Mouse (Mus musculus) cerebellum, postnatal 10 days (tissue): Measurements from ENCODE around the gene Aqp6.

Source experiments
- DNase-seq, 2 experiments: peaks; one replicate each; pipeline ENCODE4 v3.0.0; 2021; ENCODE audit warnings: mixed read lengths in 2 of 2

The Aqp6 gene

DNA sequence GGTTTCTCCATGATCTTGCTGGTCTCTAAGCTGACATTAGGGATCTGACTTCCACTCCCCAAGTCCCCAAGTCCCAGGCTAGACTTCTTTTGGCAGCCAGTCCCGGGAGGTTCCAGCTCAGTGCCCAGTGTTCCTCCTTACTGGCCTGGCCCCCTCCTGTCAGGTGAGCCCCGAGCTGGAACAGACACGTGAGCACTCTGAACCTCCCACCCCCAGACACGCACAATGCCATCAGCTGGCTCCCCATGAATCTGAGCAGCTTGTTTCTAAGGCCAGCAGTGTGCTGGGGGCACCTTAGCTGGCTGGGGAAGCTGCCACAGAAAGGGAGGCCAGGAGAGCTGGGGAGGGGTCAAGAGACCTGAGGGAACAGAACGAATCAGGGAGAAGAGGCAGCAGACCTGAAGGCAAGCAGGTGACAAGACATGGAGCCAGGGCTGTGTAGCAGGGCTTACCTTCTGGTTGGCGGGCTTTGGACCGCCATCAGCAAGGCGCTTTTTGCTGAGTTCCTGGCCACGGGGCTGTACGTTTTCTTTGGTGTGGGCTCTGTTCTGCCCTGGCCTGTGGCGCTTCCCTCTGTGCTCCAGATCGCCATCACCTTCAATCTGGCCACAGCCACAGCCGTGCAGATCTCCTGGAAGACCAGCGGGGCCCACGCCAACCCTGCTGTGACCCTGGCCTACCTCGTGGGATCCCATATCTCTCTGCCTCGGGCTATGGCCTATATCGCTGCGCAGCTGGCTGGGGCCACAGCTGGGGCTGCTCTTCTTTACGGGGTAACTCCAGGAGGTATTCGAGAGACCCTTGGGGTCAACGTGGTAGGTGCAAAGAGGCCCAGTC lies at the start of gene Aqp6:
Gene Aqp6 (plus strand): TSS at position 415 of the 837 bp plus-strand sequence.
- peak; percentile 60 to 69 for DNase-seq

GRCm38 (mm10) chr15:99553767-99554166 lies 47.4 kb upstream of the Aqp6 start:
- DNase-seq = no peak

- no peak for DNase-seq
These were observed 42.3 kb upstream of the Aqp6 start for GRCm38 (mm10) chr15:99558947-99559346.

GRCm38 (mm10) chr15:99560246-99560645 lies 41.0 kb upstream of the Aqp6 start:
- no peak for DNase-seq

GRCm38 (mm10) chr15:99567371-99567770 lies 33.8 kb upstream of the Aqp6 start:
- no peak for DNase-seq

DNA sequence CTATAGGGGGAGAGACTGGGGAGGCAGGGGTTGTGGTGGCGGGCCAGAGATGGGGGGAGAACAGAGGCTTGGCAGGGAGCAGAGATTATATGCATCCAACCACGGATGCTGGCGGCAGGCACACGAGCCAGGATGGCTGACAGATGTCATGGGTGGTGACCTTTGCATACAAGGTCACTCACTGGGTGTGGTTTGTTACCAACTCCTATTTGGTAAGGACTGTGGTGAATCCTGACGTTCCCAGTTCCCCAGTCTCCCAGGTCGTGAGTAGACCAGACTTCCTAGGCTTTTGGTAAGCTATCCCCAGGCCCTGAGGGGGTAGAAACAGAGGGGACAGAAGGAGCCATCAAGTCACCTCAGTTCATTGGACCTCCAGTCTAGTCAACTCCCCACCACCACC lies 32.5 kb upstream of the Aqp6 start:
- DNase-seq = no peak

DNA sequence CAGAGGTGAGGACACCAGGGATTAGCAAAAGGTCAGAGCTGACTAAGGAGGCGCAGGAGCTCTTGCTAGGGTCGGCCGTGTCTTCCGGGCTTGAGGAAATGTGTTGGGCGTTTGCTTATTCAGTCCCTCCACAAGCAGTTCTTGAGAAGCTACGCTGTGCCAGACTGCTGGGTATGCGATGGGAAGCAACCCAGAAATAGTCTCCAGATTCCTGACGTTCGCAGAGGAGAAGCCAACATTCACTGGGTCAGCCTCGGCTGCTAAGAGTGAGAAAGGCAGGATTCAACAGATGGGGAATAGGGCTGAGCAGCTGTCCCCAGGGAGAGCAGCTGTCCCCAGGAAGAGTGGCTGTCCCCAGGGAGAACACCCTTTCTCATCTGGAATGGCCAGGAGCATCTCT lies 32.1 kb upstream of the Aqp6 start:
- peak; percentile 15 to 23 for DNase-seq

DNA sequence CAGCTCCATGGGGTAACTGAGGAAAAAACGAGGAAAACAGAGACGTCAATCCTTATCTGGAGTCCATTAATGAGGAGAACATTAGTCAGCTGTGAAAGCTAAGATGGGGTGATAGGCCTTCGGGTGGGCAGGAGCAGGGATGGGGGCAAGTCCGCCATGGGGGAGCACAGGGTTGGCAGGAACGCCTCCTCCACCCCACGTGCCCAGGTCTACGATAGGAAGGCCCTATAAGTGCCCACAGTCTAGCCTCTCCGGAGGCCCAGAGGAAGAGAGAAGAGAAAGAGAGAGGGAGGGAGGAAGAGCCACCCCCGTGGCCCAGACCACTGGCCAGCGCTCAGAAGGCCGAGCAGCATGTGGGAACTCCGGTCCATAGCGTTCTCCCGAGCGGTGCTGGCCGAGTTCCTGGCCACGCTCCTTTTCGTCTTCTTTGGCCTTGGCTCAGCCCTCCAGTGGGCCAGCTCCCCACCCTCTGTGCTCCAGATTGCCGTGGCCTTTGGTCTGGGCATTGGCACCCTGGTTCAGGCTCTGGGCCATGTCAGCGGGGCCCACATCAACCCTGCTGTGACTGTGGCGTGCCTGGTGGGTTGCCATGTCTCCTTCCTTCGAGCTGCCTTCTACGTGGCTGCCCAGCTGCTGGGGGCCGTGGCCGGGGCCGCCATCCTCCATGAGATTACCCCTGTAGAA lies 22.3 kb upstream of the Aqp6 start, which contains the start of gene Aqp2:
Gene Aqp2 (plus strand): TSS at position 254 of the 684 bp plus-strand sequence.
- DNase-seq = peak; percentile 58 to 76

DNA sequence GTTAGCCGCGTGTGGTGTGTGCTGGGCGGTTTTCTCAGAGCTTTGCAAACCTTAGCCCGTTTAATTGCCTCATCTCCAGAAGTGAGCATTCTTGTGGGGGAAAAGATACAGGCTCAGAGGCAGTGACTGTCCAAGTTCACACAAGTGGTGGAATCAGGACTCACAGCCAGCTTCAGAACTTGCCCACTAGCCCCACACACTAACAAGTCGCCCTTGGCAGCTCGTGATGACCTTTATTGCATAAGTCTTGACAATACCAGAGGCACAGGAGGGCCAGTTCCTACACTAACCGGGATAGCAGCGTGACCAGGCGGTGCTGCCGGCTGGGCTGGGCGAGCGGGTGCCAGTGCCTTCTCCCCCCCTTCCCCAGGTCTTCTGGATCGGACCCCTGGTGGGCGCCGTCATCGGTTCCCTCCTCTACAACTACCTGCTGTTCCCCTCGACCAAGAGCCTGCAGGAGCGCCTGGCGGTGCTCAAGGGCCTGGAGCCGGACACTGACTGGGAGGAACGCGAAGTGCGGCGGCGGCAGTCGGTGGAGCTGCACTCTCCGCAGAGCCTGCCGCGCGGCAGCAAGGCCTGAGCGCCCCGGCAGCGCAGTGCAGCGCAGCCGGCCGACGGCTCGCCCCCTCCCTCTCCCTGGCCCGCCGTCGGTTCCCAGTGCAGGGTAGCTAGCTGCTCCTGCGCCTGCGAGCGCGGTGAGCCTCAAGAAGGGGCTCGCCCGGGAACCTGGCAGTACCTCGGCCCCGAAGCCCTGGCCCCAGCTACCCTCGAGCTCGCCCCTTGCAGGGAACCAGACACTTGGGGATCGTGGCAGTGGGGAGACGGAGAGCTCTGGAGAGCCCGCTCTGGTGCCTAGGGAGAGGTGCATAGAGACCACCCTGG lies 17.5 kb upstream of the Aqp6 start:
- peak in 1 of 2 experiments; percentile 55 for DNase-seq

DNA sequence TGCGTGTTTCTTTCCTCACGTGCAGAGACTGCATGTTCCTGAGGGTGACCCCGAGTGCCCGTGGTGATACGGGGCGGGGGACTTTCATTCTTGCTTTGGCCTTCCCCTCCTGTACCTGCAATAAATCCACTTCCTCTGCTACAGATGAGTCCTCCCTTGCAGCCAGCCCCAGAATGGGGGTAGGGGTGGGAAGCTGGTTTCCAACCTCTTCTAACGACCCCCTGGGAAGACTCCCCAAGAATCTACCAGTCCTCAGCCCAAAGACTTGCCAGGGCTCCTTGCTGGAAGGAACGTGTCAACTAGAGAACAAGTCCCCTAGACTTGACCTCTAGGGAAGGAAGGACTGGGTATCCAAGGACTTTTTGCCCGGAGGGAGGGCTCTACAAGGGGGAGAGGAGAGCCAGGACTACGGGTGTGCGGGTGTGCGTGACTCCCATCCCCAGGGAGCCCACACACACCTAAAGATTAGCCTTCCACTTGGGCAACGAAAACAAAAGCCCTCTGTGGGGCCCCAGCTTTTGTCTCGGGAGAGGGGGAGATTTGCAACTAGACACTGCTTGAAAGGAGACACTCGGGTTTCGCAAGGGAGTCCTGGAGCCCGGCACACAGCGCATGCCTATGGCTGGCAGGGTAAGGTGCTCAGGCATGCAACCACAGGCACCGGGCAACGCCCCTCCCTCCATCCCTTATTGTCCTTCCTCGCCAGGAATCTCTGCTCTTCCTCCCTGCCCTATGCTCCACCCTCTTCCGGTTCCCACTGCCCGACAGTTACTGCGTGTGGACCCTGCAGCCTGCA lies 16.6 kb upstream of the Aqp6 start:
- DNase-seq = peak in 1 of 2 experiments; percentile 23

DNA sequence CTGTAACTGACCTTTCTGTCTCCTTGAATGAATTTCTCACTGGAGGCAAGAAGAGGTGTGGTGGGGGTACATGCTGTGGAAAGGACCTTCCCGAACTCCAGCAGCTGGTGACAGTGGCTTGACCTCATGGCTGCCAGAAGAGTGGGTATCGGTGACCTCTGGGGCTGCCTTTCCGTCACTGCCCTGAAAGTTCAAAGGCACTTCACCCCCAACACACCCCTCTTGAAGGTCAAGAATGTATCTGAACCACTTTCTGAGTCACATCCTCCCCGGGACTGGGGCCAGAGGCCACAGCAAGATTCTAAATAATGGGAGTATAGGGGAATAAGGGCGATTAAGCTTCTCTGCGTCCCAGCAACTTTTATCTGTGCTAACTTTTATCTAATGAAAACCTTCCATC lies 15.5 kb upstream of the Aqp6 start:
- no peak for DNase-seq

- no peak for DNase-seq
These were observed 14.7 kb upstream of the Aqp6 start for GRCm38 (mm10) chr15:99586525-99586924.

DNA sequence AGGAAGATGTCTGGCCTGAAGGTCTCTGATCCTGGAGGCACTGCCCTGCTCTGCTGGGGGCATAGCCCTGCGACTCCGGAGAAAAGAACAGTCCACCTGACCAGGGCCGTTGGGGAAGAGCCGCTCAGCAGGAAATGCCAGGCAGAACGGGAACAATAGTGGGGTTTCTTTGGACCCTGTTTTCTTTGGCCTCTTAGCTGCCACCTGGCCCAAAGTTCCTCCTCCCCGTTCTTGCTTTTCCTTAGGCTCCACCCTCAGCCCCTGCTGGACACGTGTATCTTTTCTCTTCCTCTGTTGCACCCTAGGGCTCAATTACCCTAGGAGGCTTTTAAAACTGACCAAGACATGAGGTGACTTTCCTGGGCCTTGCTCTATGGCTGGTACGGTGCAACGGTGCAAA lies 12.0 kb upstream of the Aqp6 start:
- no peak for DNase-seq

GRCm38 (mm10) chr15:99589704-99590103 lies 11.5 kb upstream of the Aqp6 start:
- DNase-seq = no peak

GRCm38 (mm10) chr15:99590429-99591084 lies 10.6 kb upstream of the Aqp6 start, which contains the start of gene Aqp5:
Gene Aqp5 (plus strand): TSS chr15:99590782.
- peak in 1 of 2 experiments; percentile 45 for DNase-seq

- DNase-seq = peak in 1 of 2 experiments; percentile 58
These were observed 9.0 kb upstream of the Aqp6 start for GRCm38 (mm10) chr15:99592177-99592576.

- peak in 1 of 2 experiments; percentile 6 for DNase-seq
These were observed 8.3 kb upstream of the Aqp6 start for GRCm38 (mm10) chr15:99592877-99593276.

- DNase-seq = no peak
These were observed 6.2 kb upstream of the Aqp6 start for GRCm38 (mm10) chr15:99594951-99595350.

- DNase-seq = peak; percentile 96 to 97
These were observed 5.0 kb upstream of the Aqp6 start for GRCm38 (mm10) chr15:99596056-99596687.

- no peak for DNase-seq
These were observed 4.4 kb upstream of the Aqp6 start for GRCm38 (mm10) chr15:99596841-99597240.

GRCm38 (mm10) chr15:99597596-99597995 lies 3.6 kb upstream of the Aqp6 start:
- peak in 1 of 2 experiments; percentile 3 for DNase-seq
